Mouse (Mus musculus) embryonic facial prominence, embryonic 10.5 days (tissue): ENCODE measurements around the gene Olfr1008. TPM values are rescaled to one million over a fixed set of nuclear protein-coding genes. Genes with fewer than 3 reads are reported as not detected.
"Not testable (repeated sequence)": the region's sequence is repeated elsewhere in the genome, so short reads cannot be mapped to it uniquely, and the experiment has no call there.

Experiments
- DNase-seq: peaks from one replicate; pipeline ENCODE4 v3.0.0-alpha.2; 2017; ENCODE audit warnings: low spot score
- H3K27ac ChIP-seq: fragments of 300-500 bp; sonication (generic); replicated peaks from 2 replicates; pipeline ENCODE4 v1.5.1; 2016; ENCODE audit warnings: mild to moderate bottlenecking
- H3K27me3 ChIP-seq: fragments of 300-500 bp; sonication (generic); replicated peaks from 2 replicates; pipeline ENCODE4 v1.6.1; 2016; ENCODE audit warnings: low read depth, mild to moderate bottlenecking; ENCODE audit not compliant: poor library complexity, severe bottlenecking
- H3K36me3 ChIP-seq: fragments of 300-500 bp; sonication (generic); replicated peaks from 2 replicates; pipeline ENCODE4 v1.6.1; 2016; ENCODE audit warnings: mild to moderate bottlenecking, moderate library complexity
- H3K4me1 ChIP-seq: fragments of 300-500 bp; sonication (generic); 2 replicates; pipeline ENCODE4 v1.6.1; 2016
- H3K4me3 ChIP-seq: fragments of 300-500 bp; sonication (generic); 2 replicates; pipeline ENCODE4 v1.5.1; 2016; ENCODE audit warnings: mild to moderate bottlenecking, moderate library complexity
- H3K9me3 ChIP-seq: fragments of 300-500 bp; sonication (generic); 2 replicates; pipeline ENCODE4 v1.6.1; 2016; ENCODE audit warnings: mild to moderate bottlenecking
- WGBS: fragments of 180-500 bp; shearing (Covaris S2); methylation state at CpG from one replicate; pipeline ENCODE4 v1.1.7; 2016; 5-methylcytosine and 5-hydroxymethylcytosine counted together
- polyA plus RNA-seq: library from polyadenylated mRNA; unstranded; fragments of >200 nt; fragmentation: Nextera tagmentation; extraction: Ambion mirVana; gene quantifications from 2 replicates; pipeline ENCODE4 v1.2.1, GENCODE M21; 2016

Gene Olfr1008
- not detected in 2 replicates for polyA plus RNA-seq

DNA sequence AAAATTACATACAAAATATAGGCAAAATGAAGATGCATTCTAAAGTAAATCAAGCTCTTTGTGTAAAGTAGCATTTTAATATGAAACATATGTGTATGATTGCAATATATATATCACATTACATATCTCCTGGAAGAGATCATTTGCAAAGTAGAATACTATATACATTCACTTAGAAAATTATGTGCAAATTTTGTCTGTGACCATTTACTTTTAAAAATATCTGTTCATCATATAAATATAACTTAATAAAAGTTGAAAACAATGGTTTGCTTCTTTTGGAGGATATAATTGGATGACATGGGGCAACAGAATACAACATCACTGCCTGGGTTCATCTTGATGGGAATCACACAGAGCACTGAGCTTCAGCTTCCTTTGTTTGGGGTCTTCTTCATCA, at the start of gene Olfr1008:
Gene Olfr1008 (plus strand): TSS at position 301 of the 400 bp plus-strand sequence.
- H3K4me3 ChIP-seq: no peak within 1 kb of the TSS
- H3K9me3 ChIP-seq: peaks cover 2% of the 10 kb centered on the region
- no peaks in the 10 kb centered on the region for H3K27me3 ChIP-seq
- DNase-seq: no peak
- no peaks in the 10 kb centered on the region for H3K4me1 ChIP-seq
- no peaks in the 10 kb centered on the region for H3K36me3 ChIP-seq
- H3K27ac ChIP-seq: no peak within 1 kb of the TSS

DNA sequence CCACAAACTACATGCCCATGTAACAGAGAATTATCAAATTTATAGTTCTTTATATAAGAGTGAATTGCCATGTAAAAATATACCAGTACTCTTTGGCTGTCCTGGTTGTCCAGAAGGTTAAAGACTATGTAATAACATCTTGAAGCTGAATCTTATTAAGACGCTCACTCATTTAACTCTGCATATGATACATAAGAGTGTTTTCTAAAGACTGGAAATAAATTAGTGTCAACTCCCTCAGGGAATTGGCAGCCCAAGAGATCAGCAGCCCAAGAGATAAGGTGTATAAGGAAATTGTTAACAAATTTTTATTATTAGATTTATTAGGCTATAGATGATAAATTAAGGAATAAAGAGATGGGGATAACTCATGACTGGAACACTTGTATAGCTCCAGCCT, 38.6 kb upstream of the Olfr1008 start, which contains the start of gene Olfr1002:
Gene Olfr1002 (minus strand): TSS at position 101 of the 400 bp plus-strand sequence.
- no peaks in the 10 kb centered on the region for H3K4me1 ChIP-seq
- DNase-seq: no peak
- 92% methylated on average over 1 of the region's 1 CpGs for WGBS
- H3K4me3 ChIP-seq: no peak within 1 kb of the TSS
- H3K27ac ChIP-seq: no peak within 1 kb of the TSS
- no peaks in the 10 kb centered on the region for H3K36me3 ChIP-seq
- H3K27me3 ChIP-seq: no peaks in the 10 kb centered on the region
- H3K9me3 ChIP-seq: no peaks in the 10 kb centered on the region

DNA sequence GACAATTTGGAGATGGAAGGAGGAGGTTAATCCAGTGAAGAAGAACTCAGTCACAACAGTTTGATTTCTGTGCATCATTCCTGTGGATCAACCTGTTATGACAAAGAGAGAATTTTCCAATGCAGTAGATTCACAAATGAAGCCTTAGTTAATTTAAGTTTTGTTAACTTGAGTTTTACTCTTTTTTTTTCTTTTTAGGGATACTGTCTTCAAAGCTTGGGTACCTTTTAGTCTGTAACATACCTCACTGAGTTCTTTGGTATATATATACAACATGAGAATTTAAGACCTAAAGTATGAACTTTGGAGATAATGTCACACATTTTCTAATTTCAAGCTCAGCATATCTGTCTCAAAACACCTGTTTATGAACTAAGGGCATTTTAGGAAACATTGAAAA, 24.9 kb upstream of the Olfr1008 start, which contains the start of gene Olfr154:
Gene Olfr154 (minus strand): TSS at position 101 of the 400 bp plus-strand sequence.
- not testable (repeated sequence) for H3K9me3 ChIP-seq, H3K27ac ChIP-seq, H3K27me3 ChIP-seq, H3K4me3 ChIP-seq, H3K36me3 ChIP-seq, DNase-seq, H3K4me1 ChIP-seq

DNA sequence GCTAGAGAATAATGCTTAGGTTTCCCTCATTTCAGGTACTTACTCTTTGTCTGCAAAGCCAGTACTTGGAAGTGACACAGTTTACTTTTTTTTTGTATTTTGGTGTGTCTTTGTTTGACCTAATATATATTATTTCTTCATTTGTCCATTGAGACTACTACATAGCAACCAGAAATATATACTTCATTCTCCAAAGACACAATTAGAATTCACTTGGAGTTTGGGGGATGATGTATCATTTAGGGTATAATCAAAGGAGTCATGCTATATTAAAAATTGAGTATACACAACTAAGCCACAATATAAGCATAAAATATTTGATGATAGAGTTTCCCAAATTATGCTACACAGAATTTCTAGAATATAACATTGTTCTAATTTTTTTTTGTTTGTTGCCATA, 10.6 kb upstream of the Olfr1008 start, which contains the start of gene Olfr1006:
Gene Olfr1006 (minus strand): TSS at position 101 of the 400 bp plus-strand sequence.
- Histone ChIP-seq H3K4me3 (no peak within 1 kb of the TSS), H3K9me3 (no peaks in the 10 kb centered on the region), H3K27ac (no peak within 1 kb of the TSS), H3K36me3 (no peaks in the 10 kb centered on the region), H3K27me3 (no peaks in the 10 kb centered on the region), H3K4me1 (no peaks in the 10 kb centered on the region)
- no peak for DNase-seq

DNA sequence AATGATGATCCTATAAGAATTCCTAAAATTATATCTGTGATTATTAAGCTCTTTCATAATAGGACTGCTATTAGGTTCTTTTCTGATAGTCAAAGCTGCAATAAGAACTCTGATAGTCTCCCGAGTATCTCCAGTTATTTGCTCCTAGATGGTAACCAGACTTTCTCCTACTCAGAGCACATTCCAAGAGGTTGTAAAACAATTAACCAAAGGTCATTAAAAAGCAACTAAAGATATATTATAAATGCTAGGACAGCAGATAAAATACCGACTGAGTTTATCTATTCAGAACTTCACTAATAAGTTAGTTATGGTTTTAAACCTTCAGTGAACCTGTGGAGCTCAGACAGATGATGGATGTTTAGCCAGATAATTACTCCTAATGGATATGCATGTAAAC, 21.4 kb downstream of the Olfr1008 start:
- H3K36me3 ChIP-seq, H3K4me1 ChIP-seq, H3K4me3 ChIP-seq, H3K9me3 ChIP-seq, DNase-seq, H3K27me3 ChIP-seq, H3K27ac ChIP-seq: not testable (repeated sequence)
- WGBS: 78% methylated on average over 2 of the region's 2 CpGs

DNA sequence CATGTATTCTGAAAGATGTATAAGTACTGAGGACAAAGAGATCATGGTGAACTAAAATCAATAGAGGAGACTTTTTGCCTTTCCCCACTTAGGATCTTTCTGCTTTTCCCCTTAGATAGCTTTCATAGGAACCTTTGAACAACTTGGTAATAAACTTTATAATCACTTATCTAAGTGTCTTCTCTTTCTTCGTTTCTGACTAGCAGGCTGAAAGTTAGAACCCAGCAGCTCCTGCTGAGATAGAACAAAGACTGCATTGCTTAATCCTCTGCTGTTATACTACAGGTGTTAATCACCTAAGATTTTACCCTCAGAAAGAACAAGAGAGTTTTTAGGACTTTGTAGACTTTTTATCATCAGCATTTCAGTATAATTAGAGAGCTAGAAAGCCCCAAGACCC, 21.9 kb downstream of the Olfr1008 start:
- 47% methylated on average over 1 of the region's 1 CpGs for WGBS
- DNase-seq: no peak
- Histone ChIP-seq H3K36me3 (no peaks in the 10 kb centered on the region), H3K27ac (no peak overlapping the region), H3K27me3 (no peaks in the 10 kb centered on the region), H3K4me1 (no peaks in the 10 kb centered on the region), H3K4me3 (no peak overlapping the region), H3K9me3 (no peaks in the 10 kb centered on the region)

DNA sequence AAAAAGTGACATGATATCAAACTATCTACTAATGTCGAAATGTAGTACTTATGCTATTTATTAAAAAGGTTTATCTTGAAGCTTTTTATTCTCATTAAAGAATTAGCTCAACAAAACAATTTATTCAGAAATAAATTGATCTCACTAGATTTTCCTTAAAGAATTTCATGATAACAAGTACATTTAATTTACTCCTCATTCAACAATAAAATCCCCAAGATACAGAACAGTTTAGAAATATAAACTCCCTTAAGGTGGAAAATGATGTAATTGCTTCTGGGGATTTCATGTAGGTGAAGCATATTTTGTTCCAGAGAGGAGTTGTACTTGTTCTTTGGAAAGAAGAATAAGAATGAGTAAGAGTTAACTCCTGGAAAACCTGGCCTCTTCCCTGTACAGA, 25.9 kb downstream of the Olfr1008 start, which contains the start of gene Olfr1009:
Gene Olfr1009 (plus strand): TSS at position 301 of the 400 bp plus-strand sequence.
- no peak for DNase-seq
- Histone ChIP-seq H3K4me1 (no peaks in the 10 kb centered on the region), H3K27ac (no peak within 1 kb of the TSS), H3K36me3 (no peaks in the 10 kb centered on the region), H3K9me3 (no peaks in the 10 kb centered on the region; the same call in 1 of the 2 replicates), H3K4me3 (no peak within 1 kb of the TSS), H3K27me3 (no peaks in the 10 kb centered on the region)
- 89% methylated on average over 1 of the region's 1 CpGs for whole genome bisulfite sequencing

DNA sequence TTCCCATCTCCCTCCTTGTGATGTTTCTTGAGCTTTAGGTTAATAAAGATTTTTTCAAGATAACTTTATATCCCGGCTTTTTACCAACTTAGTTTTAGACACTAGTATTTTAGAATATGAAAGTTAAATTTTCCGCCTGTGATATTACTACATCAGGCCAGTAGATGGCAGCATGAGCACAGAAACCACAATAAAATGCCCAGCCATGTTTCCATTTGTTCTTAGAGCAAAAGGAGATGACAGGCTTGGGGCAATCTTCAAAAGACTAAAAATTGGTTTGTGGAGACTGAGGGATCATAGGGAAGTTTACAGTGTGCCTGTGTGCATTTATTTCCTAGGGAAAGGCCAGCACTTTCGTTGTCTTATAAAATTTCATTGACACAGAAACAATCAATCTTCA, 36.6 kb downstream of the Olfr1008 start:
- 23% methylated on average over 3 of the region's 3 CpGs for whole genome bisulfite sequencing
- no peaks in the 10 kb centered on the region for H3K4me1 ChIP-seq
- H3K36me3 ChIP-seq: no peaks in the 10 kb centered on the region
- no peaks in the 10 kb centered on the region for H3K9me3 ChIP-seq
- no peak overlapping the region for H3K4me3 ChIP-seq
- no peaks in the 10 kb centered on the region for H3K27me3 ChIP-seq
- H3K27ac ChIP-seq: no peak overlapping the region
- peak; percentile 20 for DNase-seq

Other genes with a start within 250 kb of the Olfr1008 start
- not detected in 2 replicates for gene Olfr995, start 245.8 kb upstream of the Olfr1008 start, polyA plus RNA-seq
- 0.09 TPM in 1 of 2 replicates, not detected in the other for gene 4833423E24Rik, start 170.4 kb upstream of the Olfr1008 start, polyA plus RNA-seq
- not detected in 2 replicates for gene Olfr996, start 110.2 kb upstream of the Olfr1008 start, polyA plus RNA-seq
- not detected in 2 replicates for gene Olfr998, start 100.5 kb upstream of the Olfr1008 start, polyA plus RNA-seq
- gene Olfr1000, start 77.5 kb upstream of the Olfr1008 start, polyA plus RNA-seq: not detected in 2 replicates
- gene Olfr1002, start 38.7 kb upstream of the Olfr1008 start, polyA plus RNA-seq: not detected in 2 replicates
- gene Olfr154, start 25.0 kb upstream of the Olfr1008 start, polyA plus RNA-seq: not detected in 2 replicates
- gene Olfr1006, start 10.7 kb upstream of the Olfr1008 start, polyA plus RNA-seq: not detected in 2 replicates
- not detected in 2 replicates for gene Olfr1009, start 26.0 kb downstream of the Olfr1008 start, polyA plus RNA-seq
- gene Olfr1012, start 73.3 kb downstream of the Olfr1008 start, polyA plus RNA-seq: not detected in 2 replicates
- gene Olfr1013, start 77.7 kb downstream of the Olfr1008 start, polyA plus RNA-seq: not detected in 2 replicates
- gene Olfr1014, start 83.3 kb downstream of the Olfr1008 start, polyA plus RNA-seq: not detected in 2 replicates
- gene Olfr1015, start 92.6 kb downstream of the Olfr1008 start, polyA plus RNA-seq: not detected in 2 replicates
- gene Olfr1016, start 113.1 kb downstream of the Olfr1008 start, polyA plus RNA-seq: not detected in 2 replicates
- not detected in 2 replicates for gene Olfr1018, start 129.0 kb downstream of the Olfr1008 start, polyA plus RNA-seq
- not detected in 2 replicates for gene Olfr1019, start 156.1 kb downstream of the Olfr1008 start, polyA plus RNA-seq
- gene Olfr1020, start 157.6 kb downstream of the Olfr1008 start, polyA plus RNA-seq: not detected in 2 replicates
- gene Olfr1022, start 179.2 kb downstream of the Olfr1008 start, polyA plus RNA-seq: not detected in 2 replicates
- gene Olfr1023, start 196.2 kb downstream of the Olfr1008 start, polyA plus RNA-seq: not detected in 2 replicates
- gene Olfr1024, start 215.6 kb downstream of the Olfr1008 start, polyA plus RNA-seq: not detected in 2 replicates
- not detected in 2 replicates for gene Olfr1025-ps1, start 225.8 kb downstream of the Olfr1008 start, polyA plus RNA-seq
- gene Olfr1026, start 232.1 kb downstream of the Olfr1008 start, polyA plus RNA-seq: not detected in 2 replicates